Mouse (Mus musculus): ENCODE data around the gene Efcab5. TPM values are rescaled to one million over a fixed set of nuclear protein-coding genes. Genes with fewer than 3 reads are reported as not detected.
"Not testable (repeated sequence)": the region's sequence is repeated elsewhere in the genome, so short reads cannot be mapped to it uniquely, and the experiment has no call there.

The Efcab5 gene
- polyA plus RNA-seq, 1 experiment: not detected

DNA sequence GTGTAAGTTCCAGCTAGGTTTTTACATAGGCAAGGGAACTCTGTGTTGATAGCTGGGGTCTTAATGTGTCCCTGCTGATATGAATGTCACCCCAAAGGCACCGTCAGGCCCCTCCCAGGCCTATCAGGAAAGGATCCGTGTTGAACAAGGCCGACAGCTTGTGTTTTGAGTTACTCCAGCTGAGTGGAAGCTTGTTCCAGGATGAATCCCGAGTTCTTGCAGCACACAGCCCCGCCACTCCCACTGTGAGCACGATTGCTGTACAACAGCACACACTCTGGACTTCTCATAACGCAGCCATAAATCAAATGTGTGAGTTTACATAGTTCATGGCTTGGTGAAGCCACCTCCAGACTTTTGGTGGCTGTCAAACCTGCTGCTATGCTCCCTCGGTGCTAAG is 94.6 kb downstream of the Efcab5 start:
- no peaks in the 10 kb centered on the region for H3K4me1 ChIP-seq (ENCODE audit: control insufficient read depth, insufficient read depth, insufficient read length, low read length)
- H3K4me3 ChIP-seq (ENCODE audit: insufficient read depth, low read depth, low read length): no peak overlapping the region
- H3K27ac ChIP-seq (replicated peaks; ENCODE audit: low read depth, low read length): no peak overlapping the region

DNA sequence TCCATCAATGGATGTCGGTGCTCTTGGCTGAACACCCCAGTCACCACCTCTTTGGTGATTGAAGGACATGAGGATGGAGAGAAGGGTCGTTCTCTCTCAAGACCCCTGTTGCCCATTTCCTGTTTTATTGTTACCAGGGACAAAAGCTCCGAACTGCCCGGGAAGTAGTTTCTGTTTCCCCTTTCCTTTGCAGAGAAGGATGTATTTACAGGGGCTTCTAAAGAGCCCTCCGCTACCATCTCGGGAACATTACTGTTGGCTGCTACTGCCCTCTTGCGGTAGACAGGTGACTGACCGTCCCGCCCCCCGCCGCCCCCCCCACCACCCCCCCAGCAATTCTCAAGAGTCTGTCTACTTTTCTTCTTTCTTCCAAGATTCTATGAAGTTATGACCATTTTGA is 95.6 kb downstream of the Efcab5 start:
- Histone ChIP-seq H3K27ac (replicated peaks; ENCODE audit: low read depth, low read length) (no peak overlapping the region), H3K4me3 (ENCODE audit: insufficient read depth, low read depth, low read length) (peak overlapping the region; percentile 32; the same call in 1 of the 2 replicates), H3K4me1 (ENCODE audit: control insufficient read depth, insufficient read depth, insufficient read length, low read length) (no peaks in the 10 kb centered on the region)

DNA sequence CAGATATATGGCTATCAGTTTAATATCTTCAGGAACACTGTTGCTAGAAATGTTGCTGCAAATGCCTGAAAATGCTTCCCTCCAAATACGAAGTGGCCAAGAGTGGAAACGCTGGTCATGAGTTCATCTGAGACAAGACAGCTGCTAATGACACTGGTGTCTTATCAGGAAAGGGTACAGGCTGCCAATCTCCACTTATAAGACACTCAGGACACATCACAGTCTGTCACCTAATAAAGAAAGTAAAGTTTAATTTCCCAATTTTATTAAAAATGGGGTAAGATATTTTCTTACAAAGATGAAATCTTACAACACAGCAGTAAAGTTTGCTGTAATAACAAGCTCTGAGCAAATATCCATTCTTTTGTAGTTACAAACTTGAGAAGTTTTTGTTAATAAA is 99.6 kb downstream of the Efcab5 start:
- H3K4me1 ChIP-seq (ENCODE audit: control insufficient read depth, insufficient read depth, insufficient read length, low read length): no peaks in the 10 kb centered on the region
- no peak overlapping the region for H3K27ac ChIP-seq (replicated peaks; ENCODE audit: low read depth, low read length)
- H3K4me3 ChIP-seq (ENCODE audit: insufficient read depth, low read depth, low read length): no peak overlapping the region

DNA sequence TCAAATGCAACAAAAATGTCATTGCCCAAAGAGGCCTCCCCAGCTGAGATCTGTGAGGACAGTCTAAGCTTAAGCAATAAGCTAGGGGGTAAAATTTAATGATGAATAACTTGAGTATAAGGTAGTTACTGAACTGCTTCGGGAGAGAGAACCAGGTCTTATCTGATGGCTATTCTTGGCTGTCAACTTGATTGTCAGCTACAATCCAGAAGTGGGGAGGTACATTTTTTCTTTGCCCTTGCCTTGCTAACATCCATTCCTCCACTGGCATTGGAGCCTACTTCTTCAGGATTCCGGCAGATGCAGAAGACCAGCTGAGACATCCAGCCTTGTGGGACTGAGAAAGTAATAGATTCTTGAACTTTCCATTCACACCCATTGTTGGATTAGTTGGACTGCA is 101.8 kb downstream of the Efcab5 start:
- Histone ChIP-seq H3K27ac (replicated peaks; ENCODE audit: low read depth, low read length) (no peak overlapping the region), H3K4me3 (ENCODE audit: insufficient read depth, low read depth, low read length) (no peak overlapping the region), H3K4me1 (ENCODE audit: control insufficient read depth, insufficient read depth, insufficient read length, low read length) (no peaks in the 10 kb centered on the region)

DNA sequence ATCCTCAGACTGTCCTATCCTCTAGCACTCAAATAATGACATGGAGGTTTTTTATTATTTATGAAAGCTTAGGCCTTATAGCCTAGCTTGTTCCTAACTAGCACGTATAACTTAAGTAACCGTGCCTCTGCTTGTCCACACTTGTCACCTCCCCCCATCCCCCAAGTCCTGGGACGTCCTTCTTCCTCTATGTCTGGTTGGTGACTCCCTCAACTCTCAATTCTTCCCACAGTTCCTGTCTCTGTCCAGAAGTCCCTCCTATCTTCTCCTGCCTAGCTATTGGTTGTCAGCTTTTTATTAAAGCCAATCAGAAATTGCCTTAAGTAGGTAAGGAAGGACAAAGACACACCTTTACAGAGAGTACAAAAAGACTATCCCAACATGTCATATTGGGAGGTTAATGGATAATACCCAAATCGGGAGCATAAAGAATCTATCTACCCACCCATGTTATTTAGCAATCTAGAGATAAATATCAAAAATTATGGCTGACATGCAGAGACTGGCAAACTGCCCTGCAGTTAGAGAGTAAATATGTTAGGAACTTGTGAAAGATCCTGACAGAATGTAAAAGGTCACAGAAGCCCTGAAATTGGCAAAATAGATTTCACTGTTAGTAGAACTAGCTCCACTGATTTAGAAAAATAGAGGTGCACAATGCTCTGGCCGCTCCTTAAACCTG is 104.6 kb downstream of the Efcab5 start:
- no peaks in the 10 kb centered on the region for H3K4me1 ChIP-seq (ENCODE audit: control insufficient read depth, insufficient read depth, insufficient read length, low read length)
- H3K27ac ChIP-seq (replicated peaks; ENCODE audit: low read depth, low read length): no peak overlapping the region
- H3K4me3 ChIP-seq (ENCODE audit: insufficient read depth, low read depth, low read length): no peak overlapping the region

DNA sequence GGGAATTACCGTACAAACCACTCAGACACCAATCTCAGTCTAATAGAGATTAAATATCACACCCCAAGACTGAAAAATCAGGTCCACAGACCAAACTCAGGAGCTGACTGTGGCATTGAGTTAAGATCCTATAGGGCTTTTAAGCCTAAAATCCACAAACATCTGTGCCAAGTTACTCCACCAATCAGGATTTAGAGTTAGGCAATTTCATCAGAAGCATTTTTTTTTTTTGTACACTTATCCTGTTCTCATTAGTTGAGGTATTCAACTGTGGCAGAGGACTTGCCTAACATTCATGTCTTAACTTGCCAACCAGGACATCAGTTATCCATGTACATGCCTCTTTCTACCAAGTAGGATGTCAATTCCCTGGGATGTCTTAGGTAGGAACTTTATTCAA is 109.4 kb downstream of the Efcab5 start:
- Histone ChIP-seq H3K27ac (replicated peaks; ENCODE audit: low read depth, low read length) (no peak overlapping the region), H3K4me1 (ENCODE audit: control insufficient read depth, insufficient read depth, insufficient read length, low read length) (peaks cover 2% of the 10 kb centered on the region; the same call in 1 of the 2 replicates), H3K4me3 (ENCODE audit: insufficient read depth, low read depth, low read length) (no peak overlapping the region)

DNA sequence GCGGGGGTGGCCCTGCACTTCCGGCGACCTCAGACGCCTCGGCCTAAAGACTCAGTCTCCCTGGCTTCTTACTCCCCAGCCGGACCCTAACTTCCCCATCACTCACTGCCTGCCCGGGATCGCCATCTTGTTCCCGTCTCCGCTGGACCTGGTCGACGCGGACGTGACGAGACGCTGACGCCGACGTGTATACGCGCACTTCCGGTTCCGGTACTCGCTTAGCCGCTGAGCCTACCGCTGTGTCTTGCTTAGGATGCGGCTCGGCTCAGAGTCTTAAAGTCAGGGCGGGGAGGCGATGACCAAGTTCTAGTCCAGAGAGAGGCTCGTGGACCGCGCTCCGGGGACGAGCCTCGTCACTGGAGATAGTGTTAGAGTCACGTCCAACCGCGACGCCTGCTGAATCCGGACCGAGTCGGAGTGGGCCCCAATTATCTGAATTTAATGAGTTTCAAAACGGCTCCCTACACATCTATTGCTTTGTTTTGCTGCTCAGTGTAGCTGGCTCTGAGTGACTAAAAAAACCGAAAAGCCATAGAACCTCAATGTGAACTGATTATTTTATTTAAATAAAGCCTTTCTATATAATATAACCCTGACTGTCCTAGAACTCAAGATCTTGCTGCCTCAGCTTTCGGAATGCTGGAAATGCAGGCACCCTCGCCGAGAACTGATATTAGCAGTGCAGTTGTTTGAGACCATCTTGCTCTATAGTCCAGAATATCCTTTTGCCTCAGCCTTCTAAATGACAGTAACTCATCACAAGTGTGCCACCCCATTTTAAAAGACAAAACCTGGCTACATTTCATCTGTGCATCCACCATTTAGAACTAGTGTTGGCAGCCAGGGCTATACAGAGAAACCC is 110.3 kb downstream of the Efcab5 start, which contains the start of gene Nsrp1:
TSS of gene Nsrp1 (minus strand) at position 163 of the 862 bp plus-strand sequence.
- Histone ChIP-seq H3K27ac (replicated peaks; ENCODE audit: low read depth, low read length) (peak within 1 kb of the TSS; percentile 88), H3K4me1 (ENCODE audit: control insufficient read depth, insufficient read depth, insufficient read length, low read length) (peaks cover 2% of the 10 kb centered on the region; the same call in 1 of the 2 replicates), H3K4me3 (ENCODE audit: insufficient read depth, low read depth, low read length) (peak within 1 kb of the TSS; percentile 89)

DNA sequence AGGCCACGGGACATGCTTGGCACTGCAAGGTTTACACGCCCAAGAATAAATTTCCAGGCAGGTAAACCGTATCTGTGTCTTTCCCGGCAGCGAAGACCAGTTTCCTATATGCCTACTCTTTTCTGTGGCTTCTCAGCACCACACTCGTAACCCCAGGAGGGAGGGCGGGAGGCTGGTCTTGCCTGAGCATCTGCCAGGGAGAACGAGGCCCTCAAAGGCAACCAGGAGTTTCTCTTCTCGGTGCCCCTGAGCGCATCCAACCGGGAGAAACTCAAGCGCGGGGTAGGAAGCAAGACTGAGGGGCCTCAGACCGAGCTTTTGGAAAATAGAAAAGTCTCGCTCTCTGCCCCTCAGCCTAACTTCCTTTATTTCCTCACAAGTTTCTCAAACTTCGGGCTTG is 111.0 kb downstream of the Efcab5 start:
- H3K4me1 ChIP-seq (ENCODE audit: control insufficient read depth, insufficient read depth, insufficient read length, low read length): peaks cover 2% of the 10 kb centered on the region; the same call in 1 of the 2 replicates
- peak overlapping the region; percentile 65; the same call in 1 of the 2 replicates for H3K27ac ChIP-seq (replicated peaks; ENCODE audit: low read depth, low read length)
- peak overlapping the region; percentile 89 for H3K4me3 ChIP-seq (ENCODE audit: insufficient read depth, low read depth, low read length)

DNA sequence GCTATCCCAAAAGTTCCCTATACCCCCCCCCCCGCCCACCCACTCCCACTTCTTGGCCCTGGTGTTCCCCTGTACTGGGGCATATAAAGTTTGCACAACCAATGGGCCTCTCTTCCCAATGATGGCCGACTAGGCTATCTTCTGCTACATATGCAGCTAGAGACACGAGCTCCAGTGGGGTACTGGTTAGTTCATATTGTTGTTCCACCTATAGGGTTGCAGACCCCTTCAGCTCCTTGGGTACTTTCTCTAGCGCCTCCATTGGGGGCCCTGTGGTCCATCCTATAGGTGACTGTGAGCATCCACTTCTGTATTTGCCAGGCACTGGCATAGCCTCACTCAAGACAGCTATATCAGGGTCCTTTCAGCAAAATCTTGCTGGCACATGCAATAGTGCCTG is 111.4 kb downstream of the Efcab5 start:
- H3K4me1 ChIP-seq (ENCODE audit: control insufficient read depth, insufficient read depth, insufficient read length, low read length); H3K27ac ChIP-seq (replicated peaks; ENCODE audit: low read depth, low read length): not testable (repeated sequence)
- H3K4me3 ChIP-seq (ENCODE audit: insufficient read depth, low read depth, low read length): peak overlapping the region; percentile 89

DNA sequence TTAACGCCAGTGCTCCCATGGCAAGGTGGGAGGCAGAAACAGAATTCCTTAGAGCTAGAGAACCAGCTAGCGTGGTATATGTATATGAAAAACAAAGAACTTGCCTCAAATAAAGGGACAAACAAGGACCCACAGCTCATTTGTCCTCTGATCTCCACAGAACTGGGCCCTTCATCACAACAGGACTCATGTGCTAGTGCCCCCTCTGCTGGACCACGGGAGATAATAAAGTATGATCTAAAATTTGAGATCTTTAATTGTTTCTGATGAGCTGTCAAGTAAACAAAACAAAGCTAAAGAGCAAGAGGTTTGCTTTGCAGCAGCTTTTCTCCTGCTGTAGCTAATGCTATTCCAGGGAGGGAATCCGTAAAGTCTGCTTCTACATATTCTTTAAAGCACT is 118.0 kb downstream of the Efcab5 start:
- no peak overlapping the region for H3K4me3 ChIP-seq (ENCODE audit: insufficient read depth, low read depth, low read length)
- no peaks in the 10 kb centered on the region for H3K4me1 ChIP-seq (ENCODE audit: control insufficient read depth, insufficient read depth, insufficient read length, low read length)
- H3K27ac ChIP-seq (replicated peaks; ENCODE audit: low read depth, low read length): no peak overlapping the region

DNA sequence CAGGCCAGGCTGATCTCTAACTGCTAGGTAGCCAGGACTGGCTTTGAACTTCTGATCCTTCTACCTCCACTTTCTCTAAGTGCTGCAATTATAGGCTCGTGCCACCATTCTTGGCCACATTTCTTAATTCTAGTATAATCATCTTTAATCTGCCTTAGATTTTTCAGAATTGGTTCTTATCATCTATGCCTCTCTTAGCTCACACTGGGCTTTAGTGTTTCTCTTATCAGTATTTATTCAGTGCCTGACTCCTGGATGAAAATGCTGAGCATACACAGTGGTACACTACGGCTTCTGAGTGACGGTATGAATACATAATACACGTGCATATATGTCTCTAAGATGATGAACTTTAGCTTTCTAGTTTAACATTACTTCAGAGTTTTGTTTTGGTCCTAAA is 119.9 kb downstream of the Efcab5 start:
- H3K4me3 ChIP-seq (ENCODE audit: insufficient read depth, low read depth, low read length): no peak overlapping the region
- no peaks in the 10 kb centered on the region for H3K4me1 ChIP-seq (ENCODE audit: control insufficient read depth, insufficient read depth, insufficient read length, low read length)
- no peak overlapping the region for H3K27ac ChIP-seq (replicated peaks; ENCODE audit: low read depth, low read length)

DNA sequence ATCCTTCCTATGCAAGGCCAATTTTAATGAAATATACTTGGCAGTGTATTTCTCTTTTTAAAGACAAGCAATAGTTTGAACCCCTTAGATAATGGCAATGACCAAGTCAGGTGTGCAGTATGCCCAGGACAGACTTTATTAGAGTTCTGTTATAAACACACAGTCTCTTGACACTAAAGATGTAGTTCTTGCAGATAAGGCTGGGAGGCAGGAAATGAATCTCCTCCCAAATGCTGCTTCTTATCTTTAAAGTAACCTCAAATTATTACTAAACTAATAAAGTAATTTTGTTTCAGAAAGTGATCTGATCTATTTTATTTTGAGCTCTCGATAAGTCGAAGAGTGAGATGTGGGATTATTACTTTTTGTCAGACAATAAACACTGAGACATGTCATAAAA is 125.4 kb downstream of the Efcab5 start:
- Histone ChIP-seq H3K4me1 (ENCODE audit: control insufficient read depth, insufficient read depth, insufficient read length, low read length) (no peaks in the 10 kb centered on the region), H3K4me3 (ENCODE audit: insufficient read depth, low read depth, low read length) (no peak overlapping the region), H3K27ac (replicated peaks; ENCODE audit: low read depth, low read length) (no peak overlapping the region)

DNA sequence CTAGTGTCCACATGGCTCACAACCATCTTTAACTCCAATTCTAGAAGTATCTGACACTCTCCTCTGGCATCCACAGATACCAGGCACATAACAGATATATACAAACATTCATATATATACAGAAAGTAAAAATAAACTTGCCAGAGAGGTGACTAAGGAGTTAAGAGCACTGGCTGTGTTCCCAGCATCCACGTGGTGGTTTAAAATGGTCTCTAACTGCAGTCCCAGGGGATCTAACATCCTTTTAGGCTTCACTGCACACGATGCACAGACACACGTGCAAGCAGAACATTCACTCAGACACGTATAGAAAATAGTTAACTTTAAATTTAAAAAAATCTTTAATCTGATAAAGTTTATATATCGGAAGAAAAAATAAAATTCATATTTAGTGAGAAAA is 126.8 kb downstream of the Efcab5 start:
- Histone ChIP-seq H3K4me3 (ENCODE audit: insufficient read depth, low read depth, low read length) (no peak overlapping the region), H3K27ac (replicated peaks; ENCODE audit: low read depth, low read length) (no peak overlapping the region), H3K4me1 (ENCODE audit: control insufficient read depth, insufficient read depth, insufficient read length, low read length) (no peaks in the 10 kb centered on the region)

DNA sequence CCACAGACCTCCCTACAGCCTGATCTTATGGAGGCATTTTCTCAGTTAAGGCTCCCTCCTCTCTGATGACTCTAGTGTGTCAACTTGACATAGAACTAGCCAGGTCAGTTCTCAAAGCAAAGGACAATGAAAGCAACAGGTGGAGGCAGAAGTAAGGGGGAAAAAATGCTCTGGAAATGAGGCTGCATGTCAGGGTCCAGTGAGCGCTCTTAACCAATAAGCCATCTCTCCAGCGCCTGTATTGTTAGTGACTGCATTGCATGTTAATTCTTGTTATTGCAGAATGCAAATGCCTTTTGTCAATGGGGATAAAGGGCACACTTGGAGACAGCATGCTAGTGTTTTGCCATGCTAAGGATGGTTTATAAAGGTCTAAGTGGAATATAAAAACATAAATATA is 146.0 kb downstream of the Efcab5 start:
- H3K27ac ChIP-seq (replicated peaks; ENCODE audit: low read depth, low read length): no peak overlapping the region

DNA sequence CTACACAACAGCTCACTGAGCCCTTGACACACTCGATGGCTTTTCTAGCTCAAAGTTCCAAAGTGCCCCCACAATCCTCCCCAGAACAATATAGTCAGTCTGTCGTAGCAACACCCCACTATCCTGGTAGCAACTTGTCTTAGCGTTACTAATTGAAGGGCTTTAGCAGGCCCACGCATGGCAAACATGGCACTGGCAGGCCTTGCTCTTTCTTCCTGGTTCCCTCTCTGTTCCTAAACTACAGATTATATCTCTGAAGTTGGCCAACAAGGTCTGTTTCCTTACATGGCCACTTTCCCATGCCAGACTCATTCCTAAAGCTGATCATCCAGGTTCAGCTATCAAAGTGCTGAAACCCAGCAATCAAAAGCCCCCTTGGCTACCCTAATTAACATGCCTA is 146.9 kb downstream of the Efcab5 start:
- Histone ChIP-seq H3K4me1 (ENCODE audit: control insufficient read depth, insufficient read depth, insufficient read length, low read length) (no peaks in the 10 kb centered on the region), H3K4me3 (ENCODE audit: insufficient read depth, low read depth, low read length) (no peak overlapping the region), H3K27ac (replicated peaks; ENCODE audit: low read depth, low read length) (no peak overlapping the region)

More for the DNA sequence above, 146.0 kb downstream of the Efcab5 start:
- H3K4me3 ChIP-seq (ENCODE audit: insufficient read depth, low read depth, low read length): no peak overlapping the region
- H3K4me1 ChIP-seq (ENCODE audit: control insufficient read depth, insufficient read depth, insufficient read length, low read length): no peaks in the 10 kb centered on the region

Data from brown adipose tissue, adult 24 weeks (tissue).